Mouse (Mus musculus) limb, embryonic 13.5 days (tissue): ENCODE measurements at regions not wholly inside any gene's neighbourhood (a gene's known extent, or its start where the extent isn't known, plus 50 kb on each side); places are given as distances from the start of the nearest gene placed in this dataset.
"Not testable (repeated sequence)": the region's sequence is repeated elsewhere in the genome, so short reads cannot be mapped to it uniquely, and the experiment has no call there.

ENCODE experiments used
- ATAC-seq: fragments of 200-750 bp; cut with Nextera tagmentation; 2 replicates; pipeline ENCODE4 v1.8.0; 2017; ENCODE audit warnings: low read depth, moderate number of reproducible peaks, moderate TSS enrichment; ENCODE audit not compliant: low FRiP score
- H3K27ac ChIP-seq: fragments of 300-500 bp; sonication (generic); 2 replicates; pipeline ENCODE4 v1.5.1; 2015; ENCODE audit warnings: inconsistent platforms, mild to moderate bottlenecking, moderate library complexity
- H3K27me3 ChIP-seq: fragments of 300-500 bp; sonication (generic); 2 replicates; pipeline ENCODE4 v1.6.1; 2015; ENCODE audit warnings: mild to moderate bottlenecking, inconsistent platforms
- H3K36me3 ChIP-seq: fragments of 300-500 bp; sonication (generic); 2 replicates; pipeline ENCODE4 v1.6.1; 2015; ENCODE audit warnings: inconsistent platforms, mild to moderate bottlenecking, moderate library complexity
- H3K4me1 ChIP-seq: fragments of 300-500 bp; sonication (generic); 2 replicates; pipeline ENCODE4 v1.6.1; 2015; ENCODE audit warnings: inconsistent platforms
- H3K4me2 ChIP-seq: fragments of 300-500 bp; sonication (generic); replicated peaks from 2 replicates; pipeline ENCODE4 v1.6.1; 2015; ENCODE audit warnings: inconsistent platforms, mild to moderate bottlenecking, moderate library complexity
- H3K4me3 ChIP-seq: fragments of 300-500 bp; sonication (generic); 2 replicates; pipeline ENCODE4 v1.5.1; 2015; ENCODE audit warnings: moderate library complexity, mild to moderate bottlenecking, inconsistent platforms
- H3K9ac ChIP-seq: fragments of 300-500 bp; sonication (generic); 2 replicates; pipeline ENCODE4 v1.6.1; 2015; ENCODE audit warnings: mild to moderate bottlenecking, inconsistent platforms
- H3K9me3 ChIP-seq: fragments of 300-500 bp; sonication (generic); 2 replicates; pipeline ENCODE4 v1.6.1; 2016; ENCODE audit warnings: inconsistent platforms
- WGBS: fragments of 180-500 bp; shearing (Covaris S2); methylation state at CpG from one replicate; pipeline ENCODE4 v1.1.7; 2015; 5-methylcytosine and 5-hydroxymethylcytosine counted together

DNA sequence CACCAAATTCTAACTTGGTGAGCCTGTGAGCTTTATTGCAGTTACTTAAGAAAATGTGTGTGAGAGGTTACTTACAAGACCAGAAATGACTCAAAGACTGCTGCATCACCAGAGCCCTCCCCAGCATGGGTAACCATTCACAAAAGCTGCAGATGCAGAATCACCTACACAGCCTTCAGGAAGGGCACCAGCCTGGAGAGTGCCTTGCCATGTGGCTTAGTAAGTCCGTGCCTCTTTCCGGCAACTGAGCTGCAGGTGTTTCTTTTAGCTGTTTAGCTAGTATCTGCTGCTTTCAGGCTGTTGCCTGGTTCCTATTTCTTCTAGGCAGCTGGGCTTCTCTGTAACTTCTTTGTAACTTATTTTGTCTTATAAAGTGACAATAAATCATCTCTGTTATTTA, 213.2 kb upstream of the Stxbp6 start:
- WGBS: 38% methylated on average over 2 of the region's 2 CpGs
- Histone ChIP-seq H3K4me1 (no peaks in the 10 kb centered on the region), H3K4me2 (no peak overlapping the region), H3K27me3 (no peaks in the 10 kb centered on the region), H3K27ac (no peak overlapping the region), H3K9ac (no peak overlapping the region), H3K4me3 (no peak overlapping the region), H3K36me3 (no peaks in the 10 kb centered on the region), H3K9me3 (no peaks in the 10 kb centered on the region)
- no peak for ATAC-seq

- no peak overlapping the region for H3K4me3 ChIP-seq
- no peak overlapping the region for H3K27ac ChIP-seq
- no peak overlapping the region for H3K4me2 ChIP-seq
- H3K36me3 ChIP-seq: no peaks in the 10 kb centered on the region
- H3K9ac ChIP-seq: no peak overlapping the region
- H3K4me1 ChIP-seq: no peaks in the 10 kb centered on the region
- no peak for ATAC-seq
- H3K27me3 ChIP-seq: no peaks in the 10 kb centered on the region
- H3K9me3 ChIP-seq: no peaks in the 10 kb centered on the region
- WGBS: 93% methylated on average over 5 of the region's 5 CpGs
These were observed 181.8 kb upstream of the Stxbp6 start for GRCm38 (mm10) chr12:45256309-45256708.

DNA sequence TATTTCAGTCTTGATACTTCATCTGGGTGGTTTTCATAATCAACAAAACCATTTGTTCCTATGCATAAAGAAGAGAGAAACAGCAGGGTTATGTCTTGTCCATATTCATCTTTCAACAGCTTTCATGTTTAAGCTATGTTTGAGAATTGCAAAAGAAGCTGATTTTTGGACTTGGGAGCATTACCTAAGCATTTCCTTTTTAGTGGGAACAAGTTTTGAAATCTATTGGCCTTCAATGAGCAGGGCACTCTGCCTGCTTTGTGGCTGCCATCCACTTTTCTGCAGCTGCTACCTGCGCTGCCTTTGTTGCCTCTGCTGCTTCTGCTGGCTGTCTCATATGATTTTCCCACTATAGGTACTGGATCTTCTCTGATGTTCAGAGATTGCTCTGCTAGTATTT, 136.6 kb upstream of the Stxbp6 start:
- Histone ChIP-seq H3K27ac (no peak overlapping the region), H3K4me3 (no peak overlapping the region), H3K36me3 (no peaks in the 10 kb centered on the region), H3K4me1 (no peaks in the 10 kb centered on the region), H3K27me3 (no peaks in the 10 kb centered on the region), H3K9ac (no peak overlapping the region), H3K9me3 (no peaks in the 10 kb centered on the region), H3K4me2 (no peak overlapping the region)
- ATAC-seq: no peak
- WGBS: 86% methylated on average over 1 of the region's 1 CpGs

GRCm38 (mm10) chr12:45195304-45195920, 120.9 kb upstream of the Stxbp6 start:
- WGBS: 60% methylated on average over 19 of the region's 19 CpGs
- 0 out of 2 replicates have a peak, but pooled peaks cover 7% of the 10 kb centered on the region for H3K9me3 ChIP-seq
- no peaks in the 10 kb centered on the region for H3K4me1 ChIP-seq

GRCm38 (mm10) chr12:45187149-45187548, 112.6 kb upstream of the Stxbp6 start:
- Histone ChIP-seq H3K27me3 (no peaks in the 10 kb centered on the region), H3K9ac (no peak overlapping the region), H3K4me3 (no peak overlapping the region), H3K36me3 (no peaks in the 10 kb centered on the region), H3K4me1 (no peaks in the 10 kb centered on the region), H3K9me3 (no peaks in the 10 kb centered on the region), H3K4me2 (no peak overlapping the region), H3K27ac (no peak overlapping the region)
- WGBS: 13% methylated on average over 6 of the region's 6 CpGs
- ATAC-seq: peak; percentile 48; the same call in 1 of the 2 replicates

More at GRCm38 (mm10) chr12:45195304-45195920, 120.9 kb upstream of the Stxbp6 start:
- Histone ChIP-seq H3K4me3 (no peak overlapping the region), H3K36me3 (no peaks in the 10 kb centered on the region), H3K9ac (no peak overlapping the region), H3K27me3 (no peaks in the 10 kb centered on the region), H3K4me2 (no peak overlapping the region), H3K27ac (no peak overlapping the region)
- no peak for ATAC-seq

DNA sequence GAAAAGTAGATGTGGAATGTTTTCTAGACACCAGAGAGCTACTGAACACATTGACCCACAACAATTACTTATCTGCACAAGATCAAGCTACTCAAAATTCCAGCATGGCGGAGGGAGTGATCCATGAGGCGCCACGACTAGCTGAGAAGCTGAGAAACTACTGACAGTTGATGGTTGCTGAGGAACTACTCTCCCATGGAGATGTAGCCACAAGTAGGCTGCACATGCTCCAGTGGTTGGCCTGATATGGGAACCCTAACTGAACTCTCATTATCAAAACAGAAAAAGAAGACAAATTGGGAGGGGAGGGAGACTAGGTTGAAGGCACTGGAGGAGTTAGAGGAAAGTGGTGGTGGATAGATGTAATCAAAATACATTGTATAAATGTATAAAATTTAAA, 110.0 kb upstream of the Stxbp6 start:
- no peaks in the 10 kb centered on the region for H3K9me3 ChIP-seq
- no peak overlapping the region for H3K9ac ChIP-seq
- H3K4me1 ChIP-seq: no peaks in the 10 kb centered on the region
- no peak overlapping the region for H3K27ac ChIP-seq
- no peak overlapping the region for H3K4me3 ChIP-seq
- WGBS: 89% methylated on average over 3 of the region's 3 CpGs
- no peak for ATAC-seq
- H3K27me3 ChIP-seq: no peaks in the 10 kb centered on the region
- H3K36me3 ChIP-seq: no peaks in the 10 kb centered on the region
- H3K4me2 ChIP-seq: no peak overlapping the region

DNA sequence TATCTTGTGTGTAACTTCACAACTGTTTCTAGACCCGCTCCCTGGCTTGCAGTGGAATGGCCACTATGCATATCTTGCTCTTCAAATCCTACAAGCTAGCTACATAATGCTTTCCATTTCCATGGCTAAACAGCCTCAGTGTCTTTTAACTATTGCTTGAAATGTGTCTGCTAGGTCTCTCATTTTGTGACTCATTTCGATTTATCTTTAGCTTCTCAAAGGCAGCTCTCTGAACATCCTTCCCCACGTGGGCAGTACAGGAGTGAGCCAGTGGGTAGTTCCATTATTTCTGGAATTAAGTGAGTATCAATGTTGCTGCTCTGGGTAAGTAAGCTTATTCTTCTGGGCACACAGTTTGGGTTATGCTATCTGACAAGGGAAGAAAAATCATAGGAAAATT, 102.9 kb upstream of the Stxbp6 start:
- H3K4me2 ChIP-seq: no peak overlapping the region
- H3K27ac ChIP-seq: no peak overlapping the region
- H3K4me1 ChIP-seq: no peaks in the 10 kb centered on the region
- 85% methylated on average over 3 of the region's 3 CpGs for WGBS
- no peak for ATAC-seq
- H3K4me3 ChIP-seq: no peak overlapping the region
- no peaks in the 10 kb centered on the region for H3K36me3 ChIP-seq
- no peaks in the 10 kb centered on the region for H3K27me3 ChIP-seq
- no peak overlapping the region for H3K9ac ChIP-seq
- H3K9me3 ChIP-seq: no peaks in the 10 kb centered on the region

GRCm38 (mm10) chr12:45175259-45175658, 100.8 kb upstream of the Stxbp6 start:
- H3K9me3 ChIP-seq, H3K4me3 ChIP-seq, H3K27ac ChIP-seq, H3K36me3 ChIP-seq, H3K27me3 ChIP-seq, ATAC-seq, H3K4me2 ChIP-seq, H3K9ac ChIP-seq, H3K4me1 ChIP-seq: not testable (repeated sequence)
- WGBS: 90% methylated on average over 2 of the region's 2 CpGs

- H3K36me3 ChIP-seq: no peaks in the 10 kb centered on the region
- H3K4me3 ChIP-seq: no peak overlapping the region
- H3K9ac ChIP-seq: no peak overlapping the region
- H3K27ac ChIP-seq: no peak overlapping the region
- peak; percentile 81 for ATAC-seq
- WGBS: 34% methylated on average over 8 of the region's 8 CpGs
- H3K4me1 ChIP-seq: no peaks in the 10 kb centered on the region
- H3K9me3 ChIP-seq: no peaks in the 10 kb centered on the region
- H3K4me2 ChIP-seq: no peak overlapping the region
- H3K27me3 ChIP-seq: no peaks in the 10 kb centered on the region
These were observed 97.6 kb upstream of the Stxbp6 start for GRCm38 (mm10) chr12:45171927-45172642.

DNA sequence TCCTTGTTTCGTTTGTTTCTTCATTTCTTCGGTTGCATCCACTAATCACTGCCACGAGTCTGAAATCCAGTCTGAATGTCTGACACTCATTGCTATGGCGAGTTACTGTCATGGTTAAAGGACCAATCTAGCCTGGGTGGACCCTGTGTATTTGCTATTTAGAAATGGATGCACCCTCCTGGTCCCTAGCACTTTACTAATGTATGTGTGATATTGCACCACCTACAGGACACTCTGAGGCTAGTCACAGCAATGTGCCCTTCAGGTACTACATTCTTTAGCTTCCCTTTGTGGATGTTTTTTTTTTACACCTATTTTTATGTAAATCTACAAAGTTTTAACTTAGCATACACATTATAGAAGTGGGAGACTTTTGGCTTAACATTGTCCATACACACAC, 87.5 kb upstream of the Stxbp6 start:
- no peak for ATAC-seq
- Histone ChIP-seq H3K27ac (no peak overlapping the region), H3K36me3 (no peaks in the 10 kb centered on the region), H3K4me3 (no peak overlapping the region), H3K9ac (no peak overlapping the region), H3K27me3 (no peaks in the 10 kb centered on the region), H3K4me2 (no peak overlapping the region), H3K9me3 (no peaks in the 10 kb centered on the region), H3K4me1 (no peaks in the 10 kb centered on the region)
- WGBS: 71% methylated on average over 4 of the region's 4 CpGs

GRCm38 (mm10) chr12:45161581-45161980, 87.1 kb upstream of the Stxbp6 start:
- ATAC-seq, H3K4me1 ChIP-seq, H3K9me3 ChIP-seq, H3K9ac ChIP-seq, H3K4me3 ChIP-seq, H3K27ac ChIP-seq, H3K27me3 ChIP-seq, H3K4me2 ChIP-seq, H3K36me3 ChIP-seq: not testable (repeated sequence)
- 79% methylated on average over 5 of the region's 5 CpGs for WGBS

DNA sequence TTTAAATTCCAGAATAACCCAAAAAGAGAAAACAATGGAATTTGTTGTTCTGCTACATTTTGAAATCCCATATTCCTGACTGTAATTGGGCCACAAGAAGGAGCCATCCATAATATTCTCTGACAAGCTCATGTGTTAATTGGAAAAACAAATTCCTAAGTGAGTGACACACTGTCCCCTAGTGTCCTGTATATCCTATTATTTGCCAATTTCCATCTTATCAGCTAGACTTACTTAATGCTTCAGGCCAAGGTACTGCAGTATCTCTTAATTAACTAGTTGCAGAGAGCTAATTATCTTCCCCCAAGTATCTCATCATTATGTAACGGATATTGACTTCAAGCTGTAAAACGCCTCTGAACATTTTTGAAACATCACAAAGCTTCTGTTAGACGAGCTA, 84.5 kb upstream of the Stxbp6 start:
- Histone ChIP-seq H3K27me3 (no peaks in the 10 kb centered on the region), H3K27ac (no peak overlapping the region), H3K4me3 (no peak overlapping the region), H3K9me3 (no peaks in the 10 kb centered on the region), H3K4me2 (no peak overlapping the region), H3K4me1 (no peaks in the 10 kb centered on the region), H3K36me3 (no peaks in the 10 kb centered on the region), H3K9ac (no peak overlapping the region)
- WGBS: 73% methylated on average over 3 of the region's 3 CpGs
- ATAC-seq: no peak
